24 mouse cellular contexts compared by ENCODE assay signal in the genomic region with DNA sequence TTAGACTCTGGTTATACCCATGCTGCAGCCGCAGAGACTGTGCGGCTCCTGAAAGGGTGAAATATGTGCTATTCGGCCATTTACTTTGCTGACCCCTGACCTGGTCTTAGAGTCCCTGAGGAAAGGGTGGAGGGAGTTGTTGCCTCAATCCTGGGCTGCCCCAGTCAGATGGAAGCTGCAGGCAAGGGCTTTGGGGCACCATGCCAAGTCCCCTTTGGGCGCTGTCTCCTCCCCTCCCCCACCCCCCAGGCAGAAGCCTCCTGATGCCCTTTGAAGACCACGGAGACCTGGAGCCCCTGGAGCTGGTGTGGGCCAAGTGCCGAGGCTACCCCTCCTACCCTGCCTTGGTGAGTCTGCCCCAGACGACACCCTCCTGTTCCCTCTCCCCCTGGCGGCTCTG. TPM values are rescaled to one million over a fixed set of nuclear protein-coding genes. Genes with fewer than 3 reads are reported as not detected.
DNase-seq lines count a peak whose midpoint lies in the region; ATAC-seq and TF ChIP-seq lines count a peak whose summit lies in the region.
"Had no signal": no experiment of that assay in that cellular context is flagged by ENCODE, and none has a peak within 500 bp of the region (broad histone marks: within the 10 kb centered on the region; RNA-seq: fewer than 3 reads in every experiment).

No protein-coding gene starts in this region.

- H3K4me1 ChIP-seq in erythroblast, embryonic 14.5 days (ENCODE audit: control insufficient read depth): peaks cover 98% of the 10 kb centered on the region
- H3K4me1 ChIP-seq in liver, embryonic 11.5 days (replicated peaks; ENCODE audit: control insufficient read depth, insufficient read depth, low read length): peaks cover 60% of the 10 kb centered on the region
- peaks cover 10% of the 10 kb centered on the region; the same call in 1 of the 2 replicates for H3K4me1 ChIP-seq in embryonic facial prominence, embryonic 10.5 days
- H3K4me1 ChIP-seq in liver, postnatal 0 days (ENCODE audit: insufficient read depth): peaks cover 40% of the 10 kb centered on the region
- H3K4me1 ChIP-seq: forebrain, embryonic 12.5 days; limb, embryonic 12.5 days; lung, embryonic 15.5 days had no signal

- peak overlapping the region; percentile 15 for H3K4me3 ChIP-seq in erythroblast, embryonic 14.5 days (replicated peaks)
- no peak overlapping the region for H3K4me3 ChIP-seq in liver, embryonic 11.5 days (ENCODE audit: low read depth, low read length)
- no peak overlapping the region for H3K4me3 ChIP-seq in embryonic facial prominence, embryonic 10.5 days
- H3K4me3 ChIP-seq in liver, postnatal 0 days (ENCODE audit: low read depth, low read length): no peak overlapping the region
- H3K4me3 ChIP-seq: forebrain, embryonic 12.5 days; limb, embryonic 12.5 days; lung, embryonic 15.5 days had no signal

- WGBS in liver, embryonic 11.5 days: 82% methylated on average over 8 of the region's 8 CpGs
- 81% methylated on average over 8 of the region's 8 CpGs for WGBS in embryonic facial prominence, embryonic 10.5 days
- 73% methylated on average over 8 of the region's 8 CpGs for WGBS in liver, postnatal 0 days (ENCODE audit: insufficient replicate concordance)

- peak overlapping the region; percentile 47; the same call in 1 of the 2 replicates for H3K27ac ChIP-seq in liver, embryonic 11.5 days (ENCODE audit: low read depth, low read length)
- H3K27ac ChIP-seq in embryonic facial prominence, embryonic 10.5 days (replicated peaks): 0 out of 2 replicates have a peak overlapping the region, but pooled peaks have one; percentile 14
- peak overlapping the region; percentile 93; the same call in 1 of the 2 replicates for H3K27ac ChIP-seq in liver, postnatal 0 days (ENCODE audit: low read depth)
- H3K27ac ChIP-seq: forebrain, embryonic 12.5 days; hindbrain, embryonic 14.5 days; limb, embryonic 12.5 days; lung, embryonic 15.5 days had no signal

- H3K4me2 ChIP-seq in liver, embryonic 11.5 days: no peak overlapping the region
- no peak overlapping the region for H3K4me2 ChIP-seq in liver, postnatal 0 days (ENCODE audit: low read depth, low read length)
- H3K4me2 ChIP-seq: forebrain, embryonic 12.5 days; heart, embryonic 11.5 days; hindbrain, embryonic 14.5 days; limb, embryonic 12.5 days; lung, embryonic 15.5 days had no signal

- peaks cover 100% of the 10 kb centered on the region for H3K36me3 ChIP-seq in erythroblast, embryonic 14.5 days (ENCODE audit: control insufficient read depth)
- peaks cover 36% of the 10 kb centered on the region for H3K36me3 ChIP-seq in liver, embryonic 11.5 days (ENCODE audit: control insufficient read depth, insufficient read depth, low read length)
- peaks cover 100% of the 10 kb centered on the region for H3K36me3 ChIP-seq in embryonic facial prominence, embryonic 10.5 days (replicated peaks)
- H3K36me3 ChIP-seq in liver, postnatal 0 days (replicated peaks; ENCODE audit: insufficient read depth, low read length): peaks cover 89% of the 10 kb centered on the region

- no peaks in the 10 kb centered on the region for H3K9me3 ChIP-seq in erythroblast, embryonic 14.5 days (ENCODE audit: control insufficient read depth, low read length)
- no peaks in the 10 kb centered on the region for H3K9me3 ChIP-seq in liver, embryonic 11.5 days (ENCODE audit: control insufficient read depth, low read length)
- H3K9me3 ChIP-seq in embryonic facial prominence, embryonic 10.5 days: no peaks in the 10 kb centered on the region
- H3K9me3 ChIP-seq in liver, postnatal 0 days (ENCODE audit: low read length): no peaks in the 10 kb centered on the region
- H3K9me3 ChIP-seq: forebrain, embryonic 12.5 days; limb, embryonic 12.5 days; lung, embryonic 15.5 days had no signal

- DNase-seq in liver, embryonic 11.5 days (ENCODE audit: low spot score): no peak
- DNase-seq in liver: no peak
- no peak for DNase-seq in embryonic facial prominence, embryonic 10.5 days (ENCODE audit: low spot score)
- no peak for DNase-seq in liver, postnatal 0 days
- no peak for DNase-seq in thymus, postnatal 10 days (ENCODE audit: low spot score in 2 of 2)
- no peak for DNase-seq in testis, postnatal 10 days (ENCODE audit: low spot score)
- DNase-seq: B cell, adult 2 months; cerebellum, adult 2 months; gastrocnemius, postnatal 14 days; kidney, adult 9 months; kidney, postnatal 36 days; layer of hippocampus, adult 9-11 months; lung, postnatal 4 days; thymus, postnatal 4 days had no signal

- no peak for ATAC-seq in erythroblast, adult 5-6 weeks (replicated peaks; ENCODE audit: low FRiP score, poor library complexity, severe bottlenecking)
- ATAC-seq in liver, embryonic 11.5 days (replicated peaks; ENCODE audit: low FRiP score): no peak
- ATAC-seq in liver, postnatal 0 days: no peak

- no peaks in the 10 kb centered on the region for H3K27me3 ChIP-seq in erythroblast, embryonic 14.5 days (ENCODE audit: control insufficient read depth)
- H3K27me3 ChIP-seq in liver, embryonic 11.5 days (replicated peaks; ENCODE audit: control insufficient read depth, insufficient read depth, low read length): no peaks in the 10 kb centered on the region
- H3K27me3 ChIP-seq in embryonic facial prominence, embryonic 10.5 days (replicated peaks; ENCODE audit: low read depth, poor library complexity, severe bottlenecking): no peaks in the 10 kb centered on the region
- no peaks in the 10 kb centered on the region for H3K27me3 ChIP-seq in liver, postnatal 0 days (ENCODE audit: insufficient read depth, low read length)
- H3K27me3 ChIP-seq: forebrain, embryonic 12.5 days; limb, embryonic 12.5 days; lung, embryonic 15.5 days had no signal

- H3K9ac ChIP-seq in liver, embryonic 11.5 days (ENCODE audit: low read depth, low read length): no peak overlapping the region
- no peak overlapping the region for H3K9ac ChIP-seq in liver, postnatal 0 days (replicated peaks)
- H3K9ac ChIP-seq: forebrain, embryonic 12.5 days; hindbrain, embryonic 14.5 days; limb, embryonic 12.5 days; lung, embryonic 15.5 days had no signal

- TF ChIP-seq CTCF in liver, postnatal 0 days (IDR thresholded peaks at IDR 0.05; ENCODE audit: low read depth): no peak

- TF ChIP-seq EP300 in liver, postnatal 0 days (IDR thresholded peaks at IDR 0.05; ENCODE audit: low read depth): no peak

RNA-seq across cellular contexts. Expression of a gene that starts 27.1 kb away (rescaled TPM):
- not detected in 2 replicates for polyA plus RNA-seq in erythroblast, embryonic 14.5 days (2012)
- total RNA-seq in erythroblast, adult 5-6 weeks (2015; ENCODE audit: low replicate concordance): 0.19 TPM in 1 of 2 replicates, not detected in the other
- total RNA-seq in erythroblast, adult 5-6 weeks (2017; ENCODE audit: low replicate concordance): 0.68 TPM in 1 of 2 replicates, not detected in the other
- 0.05 TPM in 1 of 2 replicates, not detected in the other for polyA plus RNA-seq in liver, embryonic 11.5 days (2014; fragmentation: Nextera tagmentation; extraction: Ambion mirVana)
- 0.09 TPM in 1 of 2 replicates, not detected in the other for polyA plus RNA-seq in embryonic facial prominence, embryonic 10.5 days (2016; fragmentation: Nextera tagmentation; extraction: Ambion mirVana)
- 0.09 and 0.16 TPM in 2 replicates for polyA plus RNA-seq in liver, postnatal 0 days (2015; fragmentation: Nextera tagmentation; extraction: Ambion mirVana)
- total RNA-seq: heart, postnatal 14 days; monocyte, adult 5-6 weeks had no signal
- polyA plus RNA-seq: forebrain, embryonic 12.5 days; hindbrain, embryonic 14.5 days; limb, embryonic 12.5 days; lung, embryonic 15.5 days; neural tube, embryonic 11.5 days had no signal

RNA-seq across cellular contexts. Expression of a gene that starts 30.2 kb away (rescaled TPM):
- 88.3 and 88.4 TPM in 2 replicates for polyA plus RNA-seq in erythroblast, embryonic 14.5 days (2012)
- 325 and 552 TPM in 2 replicates for total RNA-seq in erythroblast, adult 5-6 weeks (2015; ENCODE audit: low replicate concordance)
- 230 and 255 TPM in 2 replicates for total RNA-seq in erythroblast, adult 5-6 weeks (2017; ENCODE audit: low replicate concordance)
- 29.3 and 34.8 TPM in 2 replicates for polyA plus RNA-seq in liver, embryonic 11.5 days (2014; fragmentation: Nextera tagmentation; extraction: Ambion mirVana)
- 9.1 and 12.1 TPM in 2 replicates for polyA plus RNA-seq in embryonic facial prominence, embryonic 10.5 days (2016; fragmentation: Nextera tagmentation; extraction: Ambion mirVana)
- polyA plus RNA-seq in liver, postnatal 0 days (2015; fragmentation: Nextera tagmentation; extraction: Ambion mirVana): 33.9 and 35.6 TPM in 2 replicates

Comparison
In these comparisons a context has a peak if more than half of its experiments do, and no peak if none do; other contexts are left out.
1. H3K27ac ChIP-seq: peak in every context shown above with its lines; median percentile 93 in liver, postnatal 0 days; 47 in liver, embryonic 11.5 days; 14 in embryonic facial prominence, embryonic 10.5 days.